Mouse (Mus musculus) layer of hippocampus, postnatal 36 days (tissue): ENCODE data around the gene Dnah8. TPM values are rescaled to one million over a fixed set of nuclear protein-coding genes. Genes with fewer than 3 reads are reported as not detected.

Source experiments
- DNase-seq, 2 experiments: peaks; one replicate each; pipeline ENCODE4 v3.0.0; 2022
- total RNA-seq, 2 experiments: library from RNA; stranded (reverse); gene quantifications; 2 replicates each; pipeline ENCODE4 v1.2.3; 2021

Gene Dnah8
- total RNA-seq, 2 experiments from 2014 or later: 2.8 to 2.9 TPM

GRCm38 (mm10) chr17:30825731-30826304 lies 201.7 kb downstream of the Dnah8 start:
- no peak for DNase-seq

GRCm38 (mm10) chr17:30831170-30831569 lies 207.0 kb downstream of the Dnah8 start:
- no peak for DNase-seq

GRCm38 (mm10) chr17:30835419-30835818 lies 211.3 kb downstream of the Dnah8 start:
- DNase-seq: no peak

- no peak for DNase-seq
Observed at GRCm38 (mm10) chr17:30837031-30837430, 212.9 kb downstream of the Dnah8 start.

GRCm38 (mm10) chr17:30840046-30840445 lies 215.9 kb downstream of the Dnah8 start:
- no peak for DNase-seq

GRCm38 (mm10) chr17:30842312-30842711 lies 218.2 kb downstream of the Dnah8 start:
- DNase-seq: no peak

GRCm38 (mm10) chr17:30844321-30844791 lies 220.2 kb downstream of the Dnah8 start:
- DNase-seq: peak in 1 of 2 experiments; percentile 33

GRCm38 (mm10) chr17:30847498-30847897 lies 223.3 kb downstream of the Dnah8 start:
- no peak for DNase-seq

- no peak for DNase-seq
Observed at GRCm38 (mm10) chr17:30848086-30848485, 223.9 kb downstream of the Dnah8 start.

- no peak for DNase-seq
Observed at GRCm38 (mm10) chr17:30848804-30849203, 224.7 kb downstream of the Dnah8 start.

- DNase-seq: no peak
Observed at GRCm38 (mm10) chr17:30849813-30850212, 225.7 kb downstream of the Dnah8 start.

- DNase-seq: no peak
Observed at GRCm38 (mm10) chr17:30852345-30852744, 228.2 kb downstream of the Dnah8 start.

- DNase-seq: no peak
Observed at GRCm38 (mm10) chr17:30857347-30857746, 233.2 kb downstream of the Dnah8 start.

GRCm38 (mm10) chr17:30858586-30859259 lies 234.6 kb downstream of the Dnah8 start:
- no peak for DNase-seq

- no peak for DNase-seq
Observed at GRCm38 (mm10) chr17:30859989-30860585, 235.9 kb downstream of the Dnah8 start.

- no peak for DNase-seq
Observed at GRCm38 (mm10) chr17:30860606-30861005, 236.5 kb downstream of the Dnah8 start.

- DNase-seq: no peak
Observed at GRCm38 (mm10) chr17:30866281-30866680, 242.1 kb downstream of the Dnah8 start.

GRCm38 (mm10) chr17:30866966-30867365 lies 242.8 kb downstream of the Dnah8 start:
- DNase-seq: peak in 1 of 2 experiments; percentile 27

GRCm38 (mm10) chr17:30871040-30871439 lies 246.9 kb downstream of the Dnah8 start:
- DNase-seq: no peak

- DNase-seq: no peak
Observed at GRCm38 (mm10) chr17:30874276-30874675, 250.1 kb downstream of the Dnah8 start.

GRCm38 (mm10) chr17:30877456-30877855 lies 253.3 kb downstream of the Dnah8 start:
- no peak for DNase-seq

GRCm38 (mm10) chr17:30878626-30879025 lies 254.5 kb downstream of the Dnah8 start:
- no peak for DNase-seq

GRCm38 (mm10) chr17:30880391-30880790 lies 256.2 kb downstream of the Dnah8 start:
- DNase-seq: no peak

GRCm38 (mm10) chr17:30881001-30881400 lies 256.8 kb downstream of the Dnah8 start:
- DNase-seq: no peak
